Mouse (Mus musculus): Measurements from ENCODE around the gene Tmem150b. TPM values are rescaled to one million over a fixed set of nuclear protein-coding genes. Genes with fewer than 3 reads are reported as not detected.

The Tmem150b gene
- total RNA-seq, 2 experiments from 2014 or later: 0.20 TPM; not detected in 1

GRCm38 (mm10) chr7:4739041-4739543 lies 14.0 kb upstream of the Tmem150b start:
- peak in 1 of 2 experiments; percentile 11 for DNase-seq
- intact Hi-C loops (cut with DNase I): no loop called here

DNA sequence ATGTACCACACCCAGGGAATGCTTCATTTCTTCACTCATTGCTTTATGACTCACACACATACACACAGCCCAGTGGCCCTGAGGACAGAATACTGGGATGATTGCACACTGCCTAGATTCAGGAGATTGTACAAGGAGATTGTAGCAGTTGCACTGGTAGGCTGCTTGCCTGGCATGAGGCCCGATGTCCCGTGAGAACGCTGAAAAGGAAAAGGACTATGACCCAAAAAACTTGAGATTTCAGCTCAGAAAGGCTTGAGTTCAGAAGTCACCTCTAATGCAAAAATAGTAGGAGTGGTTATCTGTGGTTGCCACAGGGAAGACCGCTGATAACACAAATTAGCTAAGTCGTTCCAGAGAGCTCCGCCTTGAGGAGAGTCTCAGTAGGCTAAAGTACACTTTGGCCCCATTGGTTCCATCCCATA lies 7.9 kb upstream of the Tmem150b start:
- no peak for DNase-seq
- intact Hi-C loops (cut with DNase I): no loop called here

GRCm38 (mm10) chr7:4731090-4731489 lies 6.0 kb upstream of the Tmem150b start:
- intact Hi-C loops (cut with DNase I): no loop called here
- no peak for DNase-seq

DNA sequence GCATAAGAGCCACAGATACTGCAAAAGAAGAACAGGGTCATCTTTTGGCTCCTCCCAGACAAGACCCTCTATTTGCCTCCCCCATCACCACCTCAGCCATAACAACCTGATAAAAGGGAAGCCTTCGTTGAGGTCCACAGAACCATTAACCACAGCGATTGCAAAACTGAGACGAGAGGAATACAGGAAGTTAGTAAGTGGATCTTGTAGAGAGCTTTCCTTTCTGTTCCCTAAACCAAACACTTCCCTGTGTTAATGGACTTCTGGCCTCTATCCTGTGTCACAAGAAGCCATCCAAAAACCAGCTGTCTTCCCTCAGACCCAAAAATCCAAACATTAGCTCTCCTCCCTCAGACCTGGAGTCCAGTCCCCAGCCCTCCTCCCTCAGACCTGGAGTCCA lies 690 bp downstream of the Tmem150b start:
- intact Hi-C loops (cut with DNase I): no loop called here
- DNase-seq: no peak

DNA sequence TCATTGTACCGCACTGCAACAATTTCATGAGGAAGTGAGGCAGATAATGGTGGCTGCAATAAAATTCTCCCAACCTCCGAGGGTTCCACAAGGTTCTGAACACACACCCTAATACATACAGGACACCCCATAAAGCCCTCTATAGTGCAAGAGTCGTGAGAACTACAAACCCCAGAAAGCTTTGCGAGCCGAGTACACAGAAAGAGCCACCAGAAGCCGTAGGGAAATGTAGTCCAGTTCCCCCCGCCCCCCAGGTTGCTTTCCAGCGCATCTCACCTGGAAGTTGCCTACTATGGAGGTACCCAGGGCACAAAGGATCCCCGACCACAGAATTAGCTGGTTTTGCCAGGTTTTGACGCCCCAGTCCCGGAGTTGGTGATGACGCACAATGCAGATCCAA lies 1.5 kb downstream of the Tmem150b start:
- peak; percentile 23 to 41 for DNase-seq
- intact Hi-C loops (cut with DNase I): no loop called here

GRCm38 (mm10) chr7:4719276-4719675 lies 5.8 kb downstream of the Tmem150b start:
- intact Hi-C loops (cut with DNase I): no loop called here
- no peak for DNase-seq

- no peak for DNase-seq
- intact Hi-C loops (cut with DNase I): no loop called here
Observed at GRCm38 (mm10) chr7:4716955-4717354, 8.1 kb downstream of the Tmem150b start.

- intact Hi-C loops (cut with DNase I): no loop called here
- no peak for DNase-seq
Observed at GRCm38 (mm10) chr7:4712594-4712993, 12.5 kb downstream of the Tmem150b start.

DNA sequence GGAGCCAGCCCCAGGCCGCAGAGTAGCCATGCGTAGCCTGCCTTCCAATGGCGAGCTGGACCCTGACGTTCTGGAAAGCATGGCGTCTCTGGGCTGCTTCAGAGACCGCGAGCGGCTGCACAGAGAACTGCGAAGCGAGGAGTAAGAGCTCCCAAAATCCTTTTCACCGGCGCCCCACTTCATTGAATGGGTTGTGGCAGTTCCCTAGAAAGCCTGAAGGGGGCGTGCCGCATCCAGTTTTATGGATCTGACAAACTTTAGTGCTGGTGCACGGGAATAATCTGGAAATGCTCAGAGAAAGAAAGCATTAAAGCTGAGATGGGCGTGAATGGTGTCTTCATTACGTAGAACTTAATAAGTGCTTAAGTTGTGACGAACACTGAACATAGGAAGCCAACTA lies 20.0 kb downstream of the Tmem150b start:
- intact Hi-C loops (cut with DNase I): loop anchor here (5.0 kb wide), 1 partner anchor 82 kb away; the partner anchor contains the start of gene Tmem238
- DNase-seq: peak in 1 of 2 experiments; percentile 38

DNA sequence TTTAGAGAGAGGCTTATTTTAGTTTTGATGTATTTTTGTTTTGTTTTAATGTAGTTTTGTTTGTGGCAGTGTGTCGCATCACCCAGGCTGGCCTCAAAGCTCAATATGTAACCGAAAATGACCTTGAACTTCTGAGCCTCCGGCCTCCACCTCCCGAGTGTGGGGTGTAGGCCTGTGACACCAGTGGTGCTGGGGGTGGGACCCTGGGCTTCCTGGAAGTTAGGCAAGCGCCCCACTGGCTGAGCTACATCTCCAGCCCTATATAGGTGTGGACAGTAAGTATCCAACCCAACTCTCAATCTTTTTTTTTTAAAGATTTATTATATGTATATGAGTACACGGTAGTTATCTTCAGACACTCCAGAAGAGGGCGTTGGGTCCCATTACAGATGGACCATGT lies 21.9 kb downstream of the Tmem150b start:
- intact Hi-C loops (cut with DNase I): no loop called here
- no peak for DNase-seq

DNA sequence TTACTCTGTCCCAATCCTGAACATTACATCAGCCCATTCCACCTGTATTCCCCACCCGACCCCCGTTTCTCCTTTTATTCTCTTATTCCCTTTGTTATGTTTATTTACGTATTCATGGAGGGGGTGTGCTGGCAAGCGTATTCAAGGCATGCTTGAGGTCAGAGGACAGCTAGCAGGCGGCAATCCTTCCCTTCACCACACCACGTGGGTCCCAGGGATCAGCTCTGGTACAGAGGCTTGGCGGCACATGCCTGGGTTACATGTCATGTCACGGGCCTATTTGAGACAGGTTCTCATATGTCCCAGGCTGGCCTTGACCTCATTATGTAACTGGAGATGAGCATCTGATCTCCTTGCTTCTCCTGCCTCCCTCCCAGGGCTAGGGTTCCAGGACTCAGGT lies 22.7 kb downstream of the Tmem150b start:
- DNase-seq: no peak
- intact Hi-C loops (cut with DNase I): no loop called here

DNA sequence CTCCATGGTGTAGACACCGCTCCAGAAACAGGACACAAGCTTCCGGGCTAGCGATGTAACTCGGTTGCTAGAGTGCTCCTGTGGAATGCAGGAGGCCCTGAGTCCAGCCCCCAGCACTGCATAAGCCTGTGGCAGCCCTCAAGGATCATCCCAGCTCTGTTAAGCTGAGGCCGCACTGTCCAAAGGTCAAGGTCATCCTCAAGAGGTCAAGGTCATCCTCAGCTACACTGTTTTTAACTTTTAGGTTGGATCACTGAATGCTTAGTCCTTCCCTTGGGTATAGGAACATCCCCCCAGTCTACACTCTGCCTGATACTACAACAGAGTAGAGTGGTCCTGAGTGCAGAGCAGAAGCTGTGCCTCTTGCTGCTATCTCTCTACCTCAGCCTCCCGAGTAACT lies 32.0 kb downstream of the Tmem150b start:
- intact Hi-C loops (cut with DNase I): no loop called here
- no peak for DNase-seq

DNA sequence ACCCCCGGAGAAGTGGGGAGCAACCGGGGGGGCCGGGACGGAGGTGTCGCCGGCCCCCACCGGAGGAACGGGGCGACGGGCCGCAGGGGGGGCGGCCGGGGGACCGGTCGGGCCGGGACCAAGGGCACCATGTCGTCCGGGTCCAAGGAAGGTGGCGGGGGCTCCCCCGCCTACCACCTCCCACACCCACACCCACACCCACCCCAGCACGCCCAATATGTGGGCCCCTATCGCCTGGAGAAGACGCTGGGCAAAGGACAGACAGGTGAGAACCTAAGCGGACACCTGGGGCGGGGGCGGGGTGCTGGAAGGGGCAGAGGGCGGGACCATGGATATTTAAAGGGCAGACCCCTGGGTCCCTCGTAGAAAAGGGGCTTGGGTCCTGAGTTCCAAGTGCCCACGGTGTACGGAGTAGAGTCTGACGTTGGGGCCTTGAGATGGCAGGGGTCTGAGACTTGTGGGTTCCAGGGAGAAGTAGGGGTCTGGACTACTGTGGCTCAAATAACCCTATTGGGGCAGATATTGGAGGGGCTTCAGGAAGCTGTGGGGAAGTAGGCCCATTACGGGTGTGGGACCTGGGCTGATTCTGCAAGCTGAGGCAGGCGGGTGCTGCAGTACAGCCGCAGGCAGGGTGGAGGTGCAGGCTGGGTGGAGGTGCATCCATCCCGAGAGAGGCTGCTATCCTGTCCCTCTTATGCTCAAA lies 33.9 kb downstream of the Tmem150b start:
- intact Hi-C loops (cut with DNase I): no loop called here
- no peak for DNase-seq

- intact Hi-C loops (cut with DNase I): no loop called here
- DNase-seq: peak; percentile 63 to 76
Observed at GRCm38 (mm10) chr7:4690387-4690786, 34.7 kb downstream of the Tmem150b start, which contains the start of gene Brsk1. Gene Brsk1 (plus strand): TSS chr7:4690604.

DNA sequence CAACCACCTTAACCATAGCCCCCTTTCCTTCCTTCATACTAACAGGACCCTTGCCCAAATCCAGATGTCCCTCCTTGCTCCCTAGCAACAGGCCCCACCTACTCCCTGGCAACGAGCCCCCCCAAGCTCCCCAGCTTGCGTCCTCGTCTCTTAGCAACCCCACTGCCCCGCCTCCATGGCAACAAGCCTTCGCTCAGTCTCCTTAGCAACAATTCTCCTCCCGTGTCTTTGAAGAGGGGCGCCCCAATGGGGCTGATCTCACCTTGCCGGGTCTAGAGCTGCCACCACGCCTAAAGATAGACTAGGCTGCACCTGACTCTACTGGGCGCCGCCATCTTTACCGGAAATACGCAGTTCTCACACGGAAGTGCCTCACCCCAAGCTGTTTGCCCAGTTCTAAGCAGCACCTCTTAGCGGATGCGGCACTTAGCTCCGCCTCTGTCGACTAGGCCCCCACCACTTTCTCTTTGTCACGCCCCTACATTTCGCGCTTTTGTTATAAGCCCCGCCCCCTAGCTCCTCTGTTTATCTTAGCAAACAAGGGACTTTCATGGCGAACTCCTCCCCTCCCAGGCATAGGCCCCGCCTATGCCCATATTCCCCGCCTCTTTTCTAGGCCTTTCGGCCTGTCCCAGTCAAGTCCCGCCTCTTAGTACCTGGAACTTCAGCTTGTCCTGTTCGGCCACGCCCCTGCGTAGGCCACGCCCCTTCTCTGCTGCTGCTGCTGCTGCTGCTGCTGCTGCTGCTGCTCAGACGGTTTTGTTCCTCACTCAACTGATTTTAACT lies 40.2 kb downstream of the Tmem150b start, which contains the start of gene Hspbp1:
Gene Hspbp1 (minus strand): TSS at position 437 of the 786 bp plus-strand sequence.
- intact Hi-C loops (cut with DNase I): loop anchor here (1.0 to 10.0 kb wide), 3 partner anchors 26 to 370 kb away; partner anchors contain the start of genes Kmt5c, Ppp6r1 and Zfp580
- peak; percentile 95 to 96 for DNase-seq

DNA sequence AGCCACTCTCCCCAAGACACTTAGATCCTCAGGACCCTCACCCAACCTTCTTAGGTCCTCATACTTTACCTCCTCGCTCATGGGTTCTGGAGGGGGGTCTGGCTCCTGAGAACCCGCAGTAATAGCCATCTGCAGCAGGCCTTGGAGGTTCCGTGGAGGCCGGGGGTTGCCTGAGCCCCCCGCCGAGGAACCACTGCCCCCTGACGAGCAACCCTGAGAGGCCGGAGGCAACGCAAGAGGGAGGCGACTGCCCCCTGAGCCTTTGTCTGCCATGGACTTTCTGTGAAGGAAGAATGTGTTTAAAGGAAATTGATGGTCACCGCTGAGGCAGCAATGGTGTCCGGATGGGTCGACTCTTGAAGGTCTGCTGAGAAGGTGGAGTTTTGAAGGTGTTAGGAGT lies 40.8 kb downstream of the Tmem150b start:
- no peak for DNase-seq
- intact Hi-C loops (cut with DNase I): loop anchor here (1.0 to 10.0 kb wide), 3 partner anchors 25 to 371 kb away; partner anchors contain the start of genes Kmt5c, Ppp6r1 and Zfp580

DNA sequence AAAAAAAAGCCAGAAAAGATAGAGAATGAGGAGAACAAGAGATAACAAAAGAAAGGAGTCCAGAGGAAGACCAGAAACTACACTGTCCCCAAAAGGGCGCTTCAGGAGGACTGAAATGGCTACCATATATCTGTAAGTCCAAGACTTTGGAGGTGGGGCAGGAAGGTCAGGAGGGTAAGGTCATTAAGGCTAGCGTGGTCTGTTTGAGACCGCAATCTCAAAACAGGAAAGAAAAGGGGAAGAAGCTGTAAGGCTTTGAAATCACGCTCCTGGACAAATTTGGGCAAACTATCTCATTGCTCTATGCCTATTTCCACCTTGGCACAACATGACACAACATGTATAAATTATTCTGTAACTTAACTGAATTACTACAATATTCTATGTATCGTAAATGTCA lies 41.7 kb downstream of the Tmem150b start:
- intact Hi-C loops (cut with DNase I): loop anchor here (10.0 kb wide), 1 partner anchor 371 kb away; the partner anchor contains the start of gene Zfp580
- DNase-seq: no peak

GRCm38 (mm10) chr7:4675200-4675599 lies 49.8 kb downstream of the Tmem150b start:
- no peak for DNase-seq
- intact Hi-C loops (cut with DNase I): no loop called here

DNA sequence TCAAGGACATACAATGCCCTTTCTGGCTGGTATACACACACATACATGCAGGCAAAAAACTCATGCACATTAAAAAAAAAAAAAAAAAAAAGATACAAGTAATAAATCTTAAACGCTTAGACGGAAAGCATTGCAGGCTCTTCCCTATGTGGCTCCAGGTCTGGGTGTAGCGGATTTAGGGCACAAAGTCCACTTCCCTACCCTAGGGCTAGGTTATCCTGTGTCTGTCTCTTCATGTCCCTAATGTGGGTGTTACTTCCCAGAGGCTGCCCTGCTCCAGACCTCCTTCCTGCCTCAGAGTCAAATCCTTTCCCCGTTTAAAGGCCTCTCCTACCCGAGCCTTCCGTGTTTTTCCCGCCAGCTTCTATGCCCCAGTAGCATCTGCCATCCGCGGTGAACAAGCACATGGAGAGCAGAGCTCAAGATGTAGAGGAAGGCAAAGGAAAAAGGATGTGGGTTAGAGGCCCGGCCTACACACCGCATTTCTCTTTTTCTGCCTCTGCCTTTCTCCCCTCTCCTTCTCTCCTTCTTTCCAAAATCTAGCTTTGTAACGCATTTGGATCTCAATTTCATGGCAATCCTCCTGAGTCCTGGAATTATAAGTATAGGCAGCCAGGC lies 50.8 kb downstream of the Tmem150b start:
- intact Hi-C loops (cut with DNase I): no loop called here
- no peak for DNase-seq

- no peak for DNase-seq
- intact Hi-C loops (cut with DNase I): no loop called here
Observed at GRCm38 (mm10) chr7:4671956-4672355, 53.1 kb downstream of the Tmem150b start.

Data from heart, postnatal 10 days (tissue).